Mouse (Mus musculus) cerebellum, postnatal 14 days (tissue): ENCODE results near the gene Herc3.
"Not testable (repeated sequence)": the region's sequence is repeated elsewhere in the genome, so short reads cannot be mapped to it uniquely, and the experiment has no call there.

Source experiments
- DNase-seq, 2 experiments: peaks; one replicate each; pipeline ENCODE4 v3.0.0; 2021; ENCODE audit warnings: mixed read lengths in 2 of 2

Gene Herc3

DNA sequence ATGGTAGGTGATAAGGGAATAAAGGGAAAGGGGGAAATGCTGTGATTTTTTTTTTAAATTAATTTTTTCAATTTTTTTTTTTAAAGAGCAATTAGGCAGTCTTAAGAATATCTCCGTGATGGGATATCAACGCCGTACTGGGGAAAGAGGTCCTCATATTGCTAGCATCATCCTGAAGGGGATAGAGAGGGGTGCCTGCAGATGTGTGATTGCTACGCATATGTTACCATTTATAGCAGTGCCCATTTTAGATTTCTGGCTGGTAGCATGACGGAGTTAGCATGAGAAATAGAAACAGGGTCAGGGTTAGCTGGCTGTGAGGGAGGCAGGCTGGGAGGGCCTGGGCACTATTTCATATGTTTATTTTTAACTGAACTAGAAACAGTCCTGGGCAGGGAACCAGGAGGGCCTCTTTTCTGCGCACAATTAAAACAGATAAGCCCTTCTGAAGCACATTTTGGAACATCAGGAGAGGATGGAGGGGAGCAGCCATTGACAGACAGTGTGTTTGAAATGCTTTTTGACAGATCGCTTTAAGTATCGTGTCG, 31.3 kb downstream of the Herc3 start:
- DNase-seq, result peak; percentile 37 to 59

DNA sequence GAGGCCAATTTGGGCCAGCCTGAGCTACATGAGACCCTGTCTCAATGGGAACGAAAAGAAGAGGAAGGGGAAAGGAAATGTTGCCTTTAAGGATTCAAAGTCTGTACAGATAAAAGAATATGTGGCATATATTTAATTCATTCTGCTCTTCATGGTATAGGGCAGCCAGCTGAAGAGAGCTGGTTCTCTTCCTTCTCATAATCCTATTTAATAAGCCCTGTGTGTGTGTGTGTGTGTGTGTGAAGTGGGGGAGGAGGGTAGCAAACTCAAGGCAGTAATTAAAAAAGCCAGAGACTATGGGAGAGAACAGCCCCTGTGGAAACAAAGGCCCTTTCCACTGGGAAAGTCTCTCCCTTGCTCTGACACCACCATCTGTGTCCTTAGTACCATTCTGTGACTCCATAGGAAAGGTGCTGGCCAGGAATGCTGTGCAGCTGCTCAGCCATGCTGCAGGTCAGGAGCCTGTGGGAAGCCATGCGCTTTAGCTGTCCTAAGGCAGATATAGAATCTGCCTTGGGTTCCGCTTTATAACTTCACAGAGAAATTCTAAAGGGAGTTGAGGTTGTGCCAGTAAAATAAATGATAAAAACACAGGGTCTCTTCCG, 32.5 kb downstream of the Herc3 start:
- peak; percentile 33 to 50 for DNase-seq

DNA sequence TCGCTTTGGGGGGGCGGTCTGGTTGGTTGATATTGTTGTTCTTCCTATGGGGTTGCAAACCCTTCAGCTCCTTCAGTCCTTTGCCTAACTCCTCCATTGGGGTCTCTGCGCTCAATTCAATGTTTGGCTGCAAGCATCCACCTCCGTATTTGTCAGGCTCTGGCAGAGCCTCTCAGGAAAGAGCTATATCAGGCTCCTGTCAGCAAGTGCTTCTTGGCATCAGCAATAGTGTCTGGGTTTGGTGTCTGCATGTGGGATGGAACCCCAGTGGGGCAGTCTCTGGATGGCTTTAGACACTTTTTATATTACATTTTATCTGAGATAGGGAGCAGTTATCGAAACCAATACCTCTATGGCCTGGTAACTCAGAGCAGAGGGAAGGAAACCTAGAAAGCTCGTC, 36.6 kb downstream of the Herc3 start:
- not testable (repeated sequence) for DNase-seq

DNA sequence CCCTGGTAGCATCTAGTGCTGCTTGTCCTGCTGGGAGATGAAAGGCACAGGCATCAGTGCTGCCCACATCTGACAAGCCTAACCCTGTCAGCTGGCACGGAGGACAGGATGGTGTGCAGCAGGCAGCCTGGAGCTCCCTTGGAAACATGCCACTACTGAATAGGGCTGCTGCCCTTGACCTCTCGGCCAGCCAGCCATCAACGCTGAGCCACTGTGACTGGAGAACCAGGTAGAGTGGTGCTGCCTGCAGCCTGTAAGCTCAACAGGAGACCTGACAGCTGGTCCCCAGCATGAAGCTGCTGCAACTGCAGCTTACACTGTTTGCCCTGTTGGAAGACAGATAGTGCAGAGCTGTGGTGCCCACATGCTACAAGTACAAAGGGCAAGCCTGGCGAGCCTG, 48.3 kb downstream of the Herc3 start:
- peak; percentile 27 to 40 for DNase-seq

DNA sequence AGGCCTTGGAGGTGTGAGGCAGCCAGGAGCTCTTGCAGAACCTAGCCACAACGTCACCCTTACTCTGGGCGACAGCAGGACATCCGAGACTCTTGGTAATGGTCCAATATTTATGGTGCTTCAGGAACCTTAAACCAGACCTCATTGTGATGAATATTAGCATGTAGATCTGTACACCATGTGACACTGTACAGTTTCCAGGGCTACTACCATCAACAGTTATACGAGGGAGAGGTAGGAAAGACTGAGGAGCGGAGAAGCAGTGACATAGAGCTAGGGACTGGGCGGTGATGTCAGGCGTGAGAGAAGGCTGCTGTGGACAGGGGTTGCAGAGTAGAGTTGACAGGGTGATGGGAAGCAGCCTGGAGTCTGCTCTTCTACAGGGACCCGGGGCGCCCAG, 48.7 kb downstream of the Herc3 start:
- no peak for DNase-seq

DNA sequence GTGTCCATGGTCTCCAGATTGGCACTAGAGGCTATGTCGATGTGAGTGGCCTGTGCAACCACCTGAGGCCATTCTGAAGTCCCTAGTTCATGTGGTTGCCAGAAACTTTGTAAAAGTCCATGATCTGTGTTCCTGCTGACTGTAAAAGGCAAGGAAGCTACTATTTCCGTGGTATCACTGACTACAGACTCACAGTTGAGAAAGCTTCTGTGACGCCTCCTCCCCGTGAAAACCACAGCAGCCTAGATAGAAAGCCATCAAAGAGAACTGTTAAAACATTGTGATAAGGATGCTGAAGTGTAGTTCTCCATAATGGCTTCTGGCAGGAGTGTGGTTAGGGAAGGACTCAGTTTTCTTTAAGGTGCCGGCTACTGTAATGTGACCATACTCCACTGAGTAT, 49.6 kb downstream of the Herc3 start:
- DNase-seq, result no peak

DNA sequence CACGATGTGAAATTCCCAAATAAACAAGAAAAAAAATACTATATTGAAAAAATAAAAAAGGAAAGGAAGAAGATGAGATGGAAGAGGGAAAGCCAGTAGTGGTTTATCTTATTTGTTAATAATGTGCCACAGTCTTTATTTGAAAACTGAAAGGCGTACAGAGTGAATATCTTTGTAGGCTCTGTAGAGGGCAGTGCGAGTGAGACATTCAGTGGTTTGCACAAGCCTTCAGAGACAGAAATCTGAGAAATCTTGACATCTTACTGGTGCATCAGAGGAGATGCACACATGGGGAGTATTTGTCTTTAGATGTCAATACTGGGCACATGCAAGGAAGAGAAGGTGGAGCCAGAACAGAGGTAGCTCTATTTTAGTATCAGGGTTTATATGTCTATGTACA, 50.1 kb downstream of the Herc3 start:
- DNase-seq, result no peak

DNA sequence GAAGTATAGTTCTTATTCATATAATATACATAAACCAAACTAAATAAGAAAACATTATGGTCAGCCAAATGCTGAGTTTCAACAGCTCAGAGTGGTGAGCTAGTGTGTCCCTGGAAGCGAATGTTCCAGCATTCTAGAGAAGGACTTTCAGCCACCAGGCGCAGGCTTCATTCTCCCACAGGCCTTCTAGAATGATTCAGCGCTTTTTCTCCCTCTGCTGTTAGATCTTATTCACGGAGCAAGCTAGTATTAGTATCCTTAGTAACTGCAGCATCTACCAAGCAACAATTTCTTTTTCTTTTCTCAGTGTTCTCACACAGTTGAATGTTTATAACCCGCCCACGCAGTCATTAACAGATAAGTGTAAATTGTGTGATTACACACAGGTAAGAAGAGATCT, 51.0 kb downstream of the Herc3 start:
- DNase-seq, result no peak

DNA sequence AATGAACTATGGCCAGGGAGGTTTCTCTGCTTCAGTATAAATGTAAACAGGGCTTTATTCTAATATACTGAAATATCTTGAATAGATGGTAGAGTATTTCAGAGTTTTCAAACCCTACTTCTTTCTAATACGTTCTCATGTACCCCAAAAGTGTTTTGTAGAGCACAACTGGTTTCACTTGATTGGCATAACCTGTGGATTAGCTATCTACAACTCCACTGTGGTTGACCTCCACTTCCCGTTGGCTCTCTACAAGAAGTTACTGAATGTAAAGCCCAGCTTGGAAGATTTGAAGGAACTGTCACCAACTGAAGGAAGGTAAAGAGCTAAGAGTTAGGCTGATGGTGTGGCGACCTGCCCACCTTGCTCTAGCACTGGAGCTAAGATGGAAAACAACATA, 58.7 kb downstream of the Herc3 start:
- no peak for DNase-seq

DNA sequence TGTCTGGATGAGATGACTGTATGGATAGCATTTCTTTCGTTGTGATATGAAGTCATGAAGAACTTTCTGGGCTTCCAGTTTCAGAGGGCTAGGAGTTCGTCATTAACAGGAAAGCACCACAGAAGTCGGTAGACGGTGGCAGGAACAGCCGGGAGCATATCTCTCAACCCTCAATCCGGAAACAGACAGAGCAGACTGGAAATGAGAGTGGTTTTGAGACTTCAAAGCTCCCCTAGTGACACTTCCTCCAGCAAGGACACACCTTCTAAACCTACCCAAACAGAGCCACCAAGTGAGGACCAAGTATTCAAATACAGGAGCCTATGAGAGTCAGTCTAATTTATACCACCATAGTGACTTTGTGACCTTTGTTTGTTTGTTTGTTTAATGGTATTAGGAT, 62.0 kb downstream of the Herc3 start:
- DNase-seq, result no peak

DNA sequence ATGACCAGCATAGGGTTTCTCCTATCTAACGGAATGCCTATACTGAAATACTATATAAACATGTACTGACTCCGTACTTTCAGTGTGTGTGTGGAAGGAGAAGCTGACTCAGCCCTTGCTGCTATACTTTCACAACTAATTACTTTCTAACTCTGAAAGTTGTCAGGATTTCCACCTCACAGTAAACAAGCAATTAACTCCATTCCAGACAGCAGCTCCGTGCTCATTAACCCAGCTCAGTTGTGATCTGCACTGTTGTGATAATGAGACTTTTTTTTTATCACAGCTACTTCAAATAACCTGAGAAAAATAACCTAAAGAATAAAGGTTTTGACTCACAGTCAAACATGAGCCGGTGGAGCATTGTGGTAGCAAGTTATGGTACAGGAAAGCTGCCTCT, 63.7 kb downstream of the Herc3 start:
- DNase-seq, result no peak

DNA sequence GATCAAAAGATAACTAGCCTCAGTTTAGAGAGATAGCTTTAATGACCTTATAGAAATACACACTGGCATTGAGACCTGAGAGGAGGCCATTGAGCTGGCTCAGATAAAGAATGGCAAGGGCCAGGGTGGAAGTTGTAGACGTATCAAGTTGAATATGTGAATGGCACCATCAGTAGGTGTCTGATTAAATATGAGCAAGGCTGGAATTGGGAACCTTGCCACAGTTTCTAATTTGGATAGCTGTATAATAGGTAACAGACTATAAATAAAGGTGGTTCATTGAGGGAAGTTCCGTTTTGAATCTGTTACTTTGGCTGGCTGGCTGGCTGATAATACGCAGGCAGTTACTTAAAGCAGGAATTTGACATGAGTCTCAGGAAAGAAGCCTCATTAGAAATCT, 65.4 kb downstream of the Herc3 start:
- DNase-seq, result no peak

DNA sequence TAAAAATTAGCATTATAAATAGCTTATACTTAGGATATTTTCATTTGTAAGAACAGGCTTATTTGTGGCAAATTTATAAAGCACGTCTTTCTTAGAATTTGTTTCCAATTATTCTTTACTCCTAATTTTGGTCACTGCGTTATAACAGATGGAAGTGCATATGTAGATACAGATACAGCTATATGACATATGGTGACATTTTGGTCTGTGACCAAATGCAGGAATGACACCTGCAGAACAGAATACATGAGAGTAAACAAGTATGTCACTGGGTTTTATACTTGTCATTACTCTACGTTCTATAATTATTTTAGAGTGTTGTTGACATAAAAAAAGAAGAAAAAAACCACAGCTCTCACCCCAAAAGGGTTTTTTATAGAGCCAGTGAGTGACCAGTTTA, 67.8 kb downstream of the Herc3 start:
- no peak for DNase-seq

DNA sequence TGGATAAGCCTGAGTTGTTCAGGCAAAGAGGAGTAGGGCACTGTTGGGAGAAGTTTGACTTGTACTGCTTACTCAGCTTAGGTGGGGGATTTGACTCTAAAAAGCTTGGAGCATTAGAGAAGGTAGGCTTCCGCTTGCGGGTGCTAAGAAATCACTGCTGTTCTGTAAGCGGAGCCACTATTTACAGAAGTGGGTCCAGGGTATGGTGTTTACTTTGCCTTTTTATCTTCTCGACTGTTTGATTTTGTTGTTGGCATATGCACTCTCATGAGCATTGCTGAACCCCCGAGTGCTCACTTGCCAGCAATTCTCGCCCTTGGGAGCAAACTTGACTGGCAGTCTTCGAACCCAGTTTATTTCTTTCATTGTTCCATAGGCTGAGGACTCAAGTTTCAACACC, 69.3 kb downstream of the Herc3 start:
- no peak for DNase-seq

DNA sequence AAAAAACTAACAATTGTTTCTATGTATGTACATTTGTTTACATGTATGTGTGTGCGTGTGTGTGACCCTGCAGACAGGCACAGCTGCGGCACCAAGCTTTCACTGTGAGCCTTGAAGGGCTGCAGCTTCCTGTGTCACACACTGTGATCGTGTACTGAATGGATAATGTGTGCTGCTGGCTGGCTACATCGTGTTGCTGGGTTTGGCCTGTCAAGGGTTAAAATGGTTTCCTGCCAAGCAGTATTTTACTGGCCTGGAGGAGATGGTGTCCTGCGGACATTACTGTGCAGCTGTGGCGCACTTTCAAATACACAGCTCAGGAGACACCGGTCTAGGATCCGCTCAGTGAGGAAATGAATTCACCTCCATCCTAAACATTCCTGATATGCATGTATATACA, 71.9 kb downstream of the Herc3 start:
- peak; percentile 57 to 62 for DNase-seq

DNA sequence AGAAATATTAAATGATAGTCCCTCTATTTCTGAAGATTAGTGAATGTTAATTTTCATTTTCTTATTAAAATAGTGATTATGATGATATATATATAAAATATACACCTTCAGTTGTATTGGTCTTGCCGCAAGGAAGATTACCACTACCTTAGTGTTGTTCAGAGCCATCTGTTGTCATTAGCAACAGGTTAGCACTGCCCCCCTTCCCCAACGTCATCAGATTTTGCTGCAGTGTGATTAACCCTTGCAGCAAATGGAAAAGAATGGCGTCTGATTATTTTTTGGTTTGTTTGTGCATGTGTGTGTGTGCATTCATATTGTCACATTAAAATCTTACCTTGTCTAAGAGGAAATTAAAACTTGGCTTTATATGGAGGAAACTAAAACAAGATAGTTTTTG, 73.3 kb downstream of the Herc3 start:
- peak; percentile 45 to 48 for DNase-seq

DNA sequence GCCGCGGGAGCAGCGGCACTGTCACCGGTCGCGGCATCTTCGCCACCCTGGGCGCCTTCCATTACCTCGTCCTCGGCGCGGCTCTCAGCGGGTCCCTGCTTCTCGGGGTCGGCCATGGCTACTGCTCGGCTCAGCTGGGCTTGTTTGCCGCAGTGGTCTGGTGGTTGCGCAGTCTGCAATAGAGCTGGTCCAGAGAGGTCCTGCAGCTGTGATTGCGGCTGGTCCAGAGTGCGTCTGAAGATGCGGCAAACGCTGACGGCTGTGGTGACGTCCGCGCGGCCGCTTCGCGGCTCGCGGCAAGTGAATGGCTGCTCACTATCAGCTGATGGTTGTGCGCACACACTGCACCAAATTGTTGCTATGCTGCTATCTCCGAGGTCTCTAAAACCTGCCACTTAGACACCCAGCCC, 75.6 kb downstream of the Herc3 start, which contains the start of gene Nap1l5:
Gene Nap1l5 (minus strand): TSS at position 225 of the 410 bp plus-strand sequence.
- DNase-seq, result peak; percentile 75 to 78

DNA sequence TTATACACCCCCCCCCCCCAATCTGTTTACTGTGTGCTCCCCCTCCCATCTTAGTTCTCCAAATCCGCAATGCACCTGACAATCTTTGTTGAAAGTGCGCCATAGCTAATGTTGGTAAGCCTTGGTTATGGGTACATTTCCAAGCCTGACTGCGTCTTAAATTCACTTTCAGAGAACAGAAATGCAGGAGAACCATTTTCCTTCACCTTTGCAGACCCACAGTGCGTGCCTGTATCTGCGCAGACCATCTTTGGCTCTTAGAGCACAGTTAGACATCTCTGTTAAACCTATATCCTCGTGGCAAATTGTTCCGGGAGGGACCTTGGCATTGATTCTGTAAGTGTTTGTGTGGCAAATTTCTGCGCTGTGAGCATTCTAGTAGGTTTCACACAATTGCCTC, 76.1 kb downstream of the Herc3 start:
- DNase-seq, result no peak

DNA sequence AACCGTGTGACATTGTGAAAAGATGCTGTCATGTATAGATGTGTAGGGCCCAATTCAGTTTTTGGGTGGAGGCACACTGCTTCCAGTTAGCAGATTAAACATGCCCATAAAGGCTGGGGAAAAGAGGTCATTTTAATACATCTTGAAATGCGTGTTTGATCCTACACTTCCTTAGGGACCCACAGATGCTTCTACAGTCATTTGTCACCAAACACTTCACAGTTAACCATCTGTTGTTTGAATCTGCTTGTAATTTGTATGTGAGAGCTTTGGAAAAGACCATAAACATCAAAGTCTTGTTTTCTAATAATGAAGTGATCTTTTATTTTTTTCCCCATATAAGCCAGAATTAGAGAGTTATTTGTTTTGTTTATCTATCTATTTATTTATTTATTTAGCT, 76.5 kb downstream of the Herc3 start:
- no peak for DNase-seq

DNA sequence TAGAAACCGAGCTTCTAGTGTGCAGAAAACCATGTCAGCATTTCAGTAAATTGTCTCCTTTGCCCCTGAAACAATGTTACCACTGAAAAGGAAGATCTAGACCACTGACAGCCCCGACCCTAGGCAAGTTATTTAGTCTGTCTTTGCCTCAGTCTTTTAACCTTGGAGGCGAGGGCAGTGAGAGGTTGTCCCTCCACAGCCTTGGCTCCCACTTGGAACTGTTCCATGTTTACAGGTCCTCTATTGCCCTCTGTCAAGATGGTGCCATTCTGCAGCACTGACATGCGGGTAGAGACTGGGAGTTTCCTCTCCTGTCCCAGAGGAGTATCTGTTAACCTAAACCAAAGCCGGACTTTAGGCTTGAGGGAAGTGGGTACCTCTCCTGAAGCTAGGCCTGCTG, 81.6 kb downstream of the Herc3 start:
- DNase-seq, result no peak

DNA sequence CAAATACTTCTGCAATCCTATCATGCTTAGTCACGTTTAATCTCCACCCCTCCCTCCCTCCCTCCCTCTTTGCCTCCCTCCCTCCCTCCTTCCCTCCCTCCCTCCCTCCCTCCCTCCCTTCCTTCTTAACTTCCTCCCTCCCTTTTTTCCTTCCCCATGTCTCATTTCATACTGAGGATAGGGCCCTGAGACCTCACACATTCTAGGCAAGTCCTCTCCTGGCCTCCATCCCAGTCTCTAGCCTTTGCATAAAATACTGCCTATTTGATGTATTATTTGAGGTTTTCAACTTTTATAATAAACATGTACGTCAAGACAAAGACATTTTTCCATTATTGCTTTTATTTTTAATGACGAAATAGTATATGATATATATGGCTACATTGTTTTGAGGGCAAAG, 82.3 kb downstream of the Herc3 start:
- no peak for DNase-seq

DNA sequence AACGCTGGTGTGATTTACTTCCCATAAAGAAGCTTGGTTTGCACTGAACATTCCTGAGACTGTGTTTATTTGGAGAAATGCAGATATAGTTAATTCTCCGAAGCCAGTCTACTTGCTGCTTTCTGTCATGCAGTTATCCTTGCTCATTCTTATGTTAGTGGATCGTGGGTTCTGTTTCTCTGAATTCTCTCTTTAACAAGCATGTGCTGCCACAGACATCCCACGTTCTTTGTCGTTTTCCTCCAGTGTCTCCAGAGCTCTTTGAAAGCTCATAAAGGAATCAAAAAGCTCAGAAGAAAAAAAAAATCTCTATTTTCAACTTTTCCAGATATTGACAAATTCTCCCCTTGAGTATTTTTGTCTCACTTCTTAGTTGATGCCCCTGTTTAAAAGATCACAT, 82.7 kb downstream of the Herc3 start:
- no peak for DNase-seq

DNA sequence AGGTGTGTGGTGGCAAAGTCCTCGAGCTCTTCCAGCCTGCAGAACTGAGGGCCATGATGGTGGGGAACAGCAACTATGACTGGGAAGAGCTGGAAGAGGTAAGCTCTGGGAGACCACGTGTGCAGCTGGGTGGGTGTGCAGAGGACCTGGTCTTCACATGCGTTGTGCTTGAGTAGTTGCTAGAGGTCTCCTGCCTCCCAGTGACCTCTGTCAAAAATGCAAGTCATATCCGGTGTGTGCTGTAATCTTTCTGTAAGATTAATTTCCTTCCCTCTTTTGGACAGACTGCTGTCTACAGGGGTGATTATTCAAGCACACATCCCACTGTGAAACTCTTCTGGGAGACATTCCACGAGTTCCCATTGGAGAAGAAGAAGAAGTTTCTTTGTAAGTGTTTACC, 85.2 kb downstream of the Herc3 start:
- no peak for DNase-seq

DNA sequence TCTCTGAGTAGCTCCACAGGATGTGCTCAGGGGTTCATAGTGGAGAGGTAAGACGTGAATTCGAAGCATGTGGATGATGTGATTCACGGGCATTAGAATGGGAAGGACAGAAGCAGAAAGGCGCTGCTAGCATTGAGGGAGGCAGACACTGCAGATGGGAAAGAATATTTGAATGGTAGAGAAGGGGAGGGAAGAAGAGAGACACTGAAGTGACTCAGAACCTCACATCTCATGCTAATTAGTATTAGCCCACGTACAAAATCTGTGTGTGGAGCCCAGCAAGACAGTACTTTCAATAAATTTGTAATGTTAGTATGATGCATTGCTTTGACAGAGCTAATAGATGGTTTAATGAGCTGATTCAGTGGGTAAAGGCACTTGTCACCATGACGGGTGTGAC, 89.5 kb downstream of the Herc3 start:
- no peak for DNase-seq

DNA sequence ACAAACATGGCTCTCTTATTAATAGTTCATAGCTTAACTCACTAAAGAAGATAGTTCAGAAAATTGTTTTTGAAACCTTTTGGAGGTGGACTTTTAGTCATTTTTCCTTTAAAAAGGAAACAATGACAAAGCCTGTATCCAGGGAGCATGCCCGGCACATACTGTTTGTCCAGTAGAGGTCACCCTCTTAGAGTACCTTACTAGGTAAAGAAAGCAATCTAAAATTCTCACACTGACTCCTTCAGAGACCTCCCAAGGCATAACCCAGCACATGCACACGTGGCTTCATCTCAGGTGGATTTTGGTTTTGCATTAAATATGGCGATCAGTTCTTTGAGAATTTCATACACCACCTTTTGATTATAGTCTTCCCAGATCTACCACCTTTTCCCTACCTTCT, 90.4 kb downstream of the Herc3 start:
- DNase-seq, result peak; percentile 49 to 51
